Mouse (Mus musculus): ENCODE data around the gene Card10. TPM values are rescaled to one million over a fixed set of nuclear protein-coding genes. Genes with fewer than 3 reads are reported as not detected.

The Card10 gene
- total RNA-seq, 2 experiments from 2014 or later, result 5.6 to 6.6 TPM

GRCm38 (mm10) chr15:78744206-78744605 is 58.6 kb downstream of the Card10 start:
- peak; percentile 55 to 76 for DNase-seq
- intact Hi-C loops (cut with DNase I), result loop anchor here (5.0 kb wide), 1 partner anchor 122 kb away; no protein-coding TSS in a partner anchor

GRCm38 (mm10) chr15:78742831-78743230 is 60.0 kb downstream of the Card10 start:
- intact Hi-C loops (cut with DNase I), result loop anchor here (5.0 kb wide), 1 partner anchor 121 kb away; no protein-coding TSS in a partner anchor
- DNase-seq, result no peak

DNA sequence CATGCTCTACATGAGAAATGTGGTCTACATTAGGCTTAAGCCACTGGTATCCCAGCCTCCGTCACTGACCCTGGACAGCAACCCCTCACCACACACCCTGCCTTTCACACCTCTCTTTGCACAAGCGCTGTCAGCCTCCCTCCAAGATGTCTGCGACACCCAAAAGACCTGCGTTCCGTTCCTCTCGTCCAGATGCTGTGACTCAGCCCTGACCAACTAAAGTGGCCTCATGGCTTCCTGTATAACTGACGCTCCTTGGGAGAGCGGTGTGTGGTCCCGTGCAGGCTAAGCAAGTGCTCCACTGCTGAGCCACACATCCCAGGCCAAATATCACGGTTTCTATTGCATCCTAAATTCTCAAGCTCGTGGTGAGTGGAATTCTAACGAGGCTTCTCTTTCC is 62.2 kb downstream of the Card10 start:
- DNase-seq, result no peak
- intact Hi-C loops (cut with DNase I), result loop anchor here (5.0 kb wide), 1 partner anchor 118 kb away; no protein-coding TSS in a partner anchor

DNA sequence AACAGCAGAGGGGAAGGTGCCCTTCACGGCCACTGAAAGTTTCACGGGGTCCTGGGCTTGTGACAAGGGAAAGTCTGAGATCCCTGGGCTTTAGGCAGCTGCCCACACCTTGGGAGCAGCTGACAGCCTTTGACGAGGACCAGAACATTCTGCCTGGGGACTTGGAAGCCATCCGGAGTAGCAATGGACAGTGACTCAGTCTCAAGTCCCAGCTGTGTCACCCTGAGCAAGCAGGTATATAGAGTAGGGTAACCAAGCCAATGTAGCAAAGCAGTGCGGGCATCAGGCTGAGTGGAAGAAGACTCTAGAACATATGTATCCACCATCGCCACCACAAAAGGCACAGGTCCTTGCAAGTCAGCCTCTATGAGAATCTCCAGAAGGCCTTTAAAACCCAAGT is 65.7 kb downstream of the Card10 start:
- no peak for DNase-seq
- intact Hi-C loops (cut with DNase I), result no loop called here

GRCm38 (mm10) chr15:78736681-78737100 is 66.2 kb downstream of the Card10 start:
- intact Hi-C loops (cut with DNase I), result no loop called here
- DNase-seq, result no peak

DNA sequence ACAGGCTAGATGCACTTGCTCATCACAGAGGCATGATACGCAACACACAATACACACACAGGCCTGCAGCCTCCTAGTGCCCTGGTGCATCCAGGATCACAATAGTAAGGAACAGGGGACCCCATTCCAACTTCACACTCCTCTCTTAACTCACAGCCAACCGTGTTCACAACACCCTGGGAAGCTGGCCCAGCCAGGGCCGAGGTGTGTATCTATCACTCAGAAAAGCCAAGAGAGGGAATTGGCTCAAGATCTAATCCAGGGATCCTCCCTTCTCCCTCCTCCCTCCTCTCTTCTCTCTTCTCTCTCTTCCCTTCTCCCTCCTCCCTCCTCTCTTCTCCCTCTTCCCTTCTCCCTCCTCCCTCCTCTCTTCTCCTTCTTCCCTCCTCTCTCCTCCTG is 66.7 kb downstream of the Card10 start:
- DNase-seq, result no peak
- intact Hi-C loops (cut with DNase I), result no loop called here

GRCm38 (mm10) chr15:78735431-78736180 is 67.2 kb downstream of the Card10 start:
- no peak for DNase-seq
- intact Hi-C loops (cut with DNase I), result no loop called here

DNA sequence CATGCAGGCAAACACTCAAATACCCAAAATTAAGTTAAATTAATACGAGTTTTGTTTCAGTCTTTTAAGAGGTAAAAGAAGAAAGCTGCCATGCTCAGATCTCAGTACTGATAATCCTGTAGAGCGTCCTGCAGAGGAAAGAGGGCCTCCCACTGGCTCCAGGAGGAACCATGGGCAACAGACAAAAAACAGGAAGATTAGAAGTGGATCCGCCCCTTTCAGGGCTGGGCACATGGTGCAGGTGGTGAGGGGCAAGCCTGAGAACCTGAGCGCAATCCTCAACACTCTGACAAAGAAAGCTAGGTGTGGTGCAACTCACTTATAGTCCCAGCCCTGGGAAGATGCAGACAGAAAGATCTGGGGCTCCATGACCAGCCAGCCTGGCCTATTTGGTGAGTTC is 71.0 kb downstream of the Card10 start:
- no peak for DNase-seq
- intact Hi-C loops (cut with DNase I), result no loop called here

- no peak for DNase-seq
These were observed 72.4 kb downstream of the Card10 start for GRCm38 (mm10) chr15:78730315-78731049.

DNA sequence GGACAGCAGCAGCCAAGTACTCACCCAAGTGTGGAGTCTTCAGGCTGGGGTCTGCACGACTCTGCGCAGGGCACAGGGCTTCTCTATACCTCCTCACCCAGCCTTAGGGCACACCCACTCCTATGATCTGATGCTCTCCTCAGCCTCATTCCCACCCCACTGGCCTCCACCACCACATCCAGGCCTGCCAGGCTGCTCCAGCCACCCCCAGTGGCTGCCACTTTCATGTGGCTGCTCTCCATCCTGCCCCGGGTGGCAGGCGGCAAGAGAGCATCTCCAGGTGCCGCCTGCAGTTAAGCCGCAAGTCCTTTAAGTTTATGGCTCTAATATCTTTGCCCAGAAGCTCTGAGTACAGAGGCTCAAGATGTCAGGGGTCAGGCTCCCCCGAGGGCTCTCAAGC is 76.1 kb downstream of the Card10 start:
- intact Hi-C loops (cut with DNase I), result no loop called here
- DNase-seq, result no peak

More at GRCm38 (mm10) chr15:78730315-78731049, 72.4 kb downstream of the Card10 start:
- intact Hi-C loops (cut with DNase I), result no loop called here

Other genes with a start within 250 kb of the Card10 start
- 1 to 10 TPM in 1 of 2 experiments, under 1 TPM in 1; 0.42 to 1.4 TPM for gene Rac2, start 230.3 kb downstream of the Card10 start, total RNA-seq (2021)
- 1 to 10 TPM; 2.0 to 2.1 TPM for gene Cyth4, start 206.0 kb downstream of the Card10 start, total RNA-seq (2021)
- gene Elfn2, start 84.3 kb downstream of the Card10 start, total RNA-seq (2021), result under 1 TPM; 0.02 to 0.08 TPM
- gene Mfng, start 29.6 kb downstream of the Card10 start, total RNA-seq (2021), result 1 to 10 TPM; 3.3 TPM
- 10 to 100 TPM in 1 of 2 experiments, 1 to 10 TPM in 1; 9.4 to 10.7 TPM for gene Cdc42ep1, start 39.6 kb upstream of the Card10 start, total RNA-seq (2021)
- gene Lgals2, start 52.5 kb upstream of the Card10 start, total RNA-seq (2021), result not detected
- gene Gga1, start 74.1 kb upstream of the Card10 start, total RNA-seq (2021), result 10 to 100 TPM; 34.1 to 34.9 TPM
- not detected for gene Gm49510, start 96.6 kb upstream of the Card10 start, total RNA-seq (2021)
- 1 to 10 TPM; 2.0 to 2.1 TPM for gene Sh3bp1, start 96.7 kb upstream of the Card10 start, total RNA-seq (2021)
- gene Pdxp, start 110.9 kb upstream of the Card10 start, total RNA-seq (2021), result 1 to 10 TPM; 1.9 to 2.0 TPM
- gene Lgals1, start 123.7 kb upstream of the Card10 start, total RNA-seq (2021), result 100 to 1,000 TPM; 188 to 289 TPM
- gene Nol12, start 131.9 kb upstream of the Card10 start, total RNA-seq (2021), result 10 to 100 TPM; 22.1 to 22.6 TPM
- 10 to 100 TPM; 35.6 to 42.3 TPM for gene Triobp, start 144.7 kb upstream of the Card10 start, total RNA-seq (2021)
- 10 to 100 TPM; 71.1 to 87.4 TPM for gene H1f0, start 225.4 kb upstream of the Card10 start, total RNA-seq (2021)
- gene Galr3, start 238.8 kb upstream of the Card10 start, total RNA-seq (2021), result not detected